Mouse (Mus musculus): ENCODE data around the gene Rsbn1l. TPM values are rescaled to one million over a fixed set of nuclear protein-coding genes. Genes with fewer than 3 reads are reported as not detected.

Gene Rsbn1l
- polyA plus RNA-seq (2017; shearing (Covaris generic)), result 37.3 TPM

DNA sequence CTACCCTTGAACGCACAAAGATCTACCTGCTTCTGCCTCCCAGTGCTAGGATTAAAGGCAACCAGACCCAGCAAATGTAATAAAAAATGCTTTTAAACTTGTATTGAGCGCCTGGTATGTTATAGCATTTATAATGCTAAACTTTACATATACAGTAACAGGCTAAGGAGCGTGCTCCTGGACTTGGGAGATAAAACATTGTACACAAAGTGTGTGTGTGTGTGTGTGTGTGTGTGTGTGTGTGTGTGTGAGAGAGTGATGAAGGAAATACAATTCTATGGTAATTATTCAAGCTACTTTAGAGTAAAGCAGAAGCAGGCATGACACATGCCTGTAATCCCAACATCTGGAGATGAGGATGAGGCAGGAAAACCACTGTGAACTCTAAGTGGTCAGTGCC is at the start of gene Rsbn1l:
Gene Rsbn1l (minus strand): TSS at position 101 of the 400 bp plus-strand sequence.

GRCm38 (mm10) chr5:20881915-20882800 is 74.0 kb downstream of the Rsbn1l start, which contains the start of the genes Phtf2 and Tmem60:
Gene Phtf2 (minus strand): TSS chr5:20882124.
Gene Tmem60 (plus strand): TSS chr5:20882191.

Other genes with a start within 250 kb of the Rsbn1l start
- 53.8 TPM for gene Phtf2, start 74.3 kb downstream of the Rsbn1l start, polyA plus RNA-seq (2017; shearing (Covaris generic))
- gene Tmem60, start 74.2 kb downstream of the Rsbn1l start, polyA plus RNA-seq (2017; shearing (Covaris generic)), result 56.0 TPM
- gene Ptpn12, start 99.5 kb upstream of the Rsbn1l start, polyA plus RNA-seq (2017; shearing (Covaris generic)), result 13.1 TPM
- 35.3 TPM for gene Gsap, start 229.9 kb upstream of the Rsbn1l start, polyA plus RNA-seq (2017; shearing (Covaris generic))

Measured in CD4-positive, CD25-positive, alpha-beta regulatory T cell (primary cell).